Mouse (Mus musculus) bone marrow, adult 2 months (tissue): ENCODE results near the gene Rab40c.

Experiments used
- CTCF ChIP-seq: fragments of 200-500 bp; IDR thresholded peaks from 2 replicates; pipeline ENCODE4 v1.5.1; 2011; ENCODE audit warnings: low read length, control low read depth; ENCODE audit not compliant: control insufficient read depth, insufficient read depth
- POLR2A ChIP-seq: fragments of 200-500 bp; IDR thresholded peaks from 2 replicates; pipeline ENCODE4 v1.6.1; 2011; ENCODE audit warnings: low read depth, mild to moderate bottlenecking, control low read depth, low read length, borderline replicate concordance; ENCODE audit not compliant: control insufficient read depth

GRCm38 (mm10) chr17:25925348-25925747, 5.8 kb upstream of the Rab40c start:
- TF ChIP-seq CTCF (no peak), POLR2A (no peak)
